Mouse (Mus musculus): ENCODE data around the gene D630039A03Rik.

- TF ChIP-seq POLR2A (IDR thresholded peaks at IDR 0.05; ENCODE audit: borderline replicate concordance, insufficient read depth, low read length) (no peak), CTCF (IDR thresholded peaks at IDR 0.05; ENCODE audit: borderline replicate concordance, insufficient read depth, low read depth, low read length) (no peak)
Observed at GRCm38 (mm10) chr4:57879137-57879536, 37.0 kb downstream of the D630039A03Rik start.
